Mouse (Mus musculus) cerebellum, adult 2 months (tissue): ENCODE measurements around the gene Vmn1r83. TPM values are rescaled to one million over a fixed set of nuclear protein-coding genes. Genes with fewer than 3 reads are reported as not detected.

Experiments
- DNase-seq, 2 experiments: peaks; one replicate each; pipeline ENCODE4 v3.0.0; 2021
- H3K27ac ChIP-seq: fragments of 200-500 bp; 2 replicates; pipeline ENCODE4 v1.5.1; 2012; ENCODE audit warnings: low read length, control low read depth, inconsistent platforms; ENCODE audit not compliant: insufficient read depth
- H3K27me3 ChIP-seq: fragments of 200-500 bp; 2 replicates; pipeline ENCODE4 v1.6.1; 2012; ENCODE audit warnings: inconsistent platforms, mild to moderate bottlenecking, low read length, moderate library complexity; ENCODE audit not compliant: control insufficient read depth, insufficient read depth
- H3K4me1 ChIP-seq: fragments of 200-500 bp; 2 replicates; pipeline ENCODE4 v1.6.1; 2011; ENCODE audit warnings: low read length; ENCODE audit not compliant: control insufficient read depth, insufficient read depth
- H3K4me3 ChIP-seq: fragments of 200-500 bp; replicated peaks from 2 replicates; pipeline ENCODE3; 2011; ENCODE audit warnings: mild to moderate bottlenecking, low read depth, low read length, control low read depth; ENCODE audit not compliant: insufficient read depth
- CTCF ChIP-seq: fragments of 200-500 bp; IDR thresholded peaks from 2 replicates; pipeline ENCODE4 v1.5.1; 2011; ENCODE audit warnings: low read depth, mild to moderate bottlenecking, control low read depth, low read length, moderate library complexity, borderline replicate concordance; ENCODE audit not compliant: insufficient read depth
- POLR2A ChIP-seq: fragments of 200-500 bp; IDR thresholded peaks from 2 replicates; pipeline ENCODE4 v1.6.1; 2011; ENCODE audit warnings: low read length, control low read depth, borderline replicate concordance; ENCODE audit not compliant: insufficient read depth
- WGBS: fragments of 180-500 bp; shearing (Covaris S2); methylation state at CpG from one replicate; pipeline ENCODE4 v1.1.7; 2018; 5-methylcytosine and 5-hydroxymethylcytosine counted together
- polyA plus RNA-seq: library from polyadenylated mRNA; depleted of rRNA; stranded (reverse); fragments of >200 nt; gene quantifications from 2 replicates; pipeline ENCODE4 v1.2.3, GENCODE M21; 2012; rRNA removed

Vmn1r83 gene
- not detected in 2 replicates for polyA plus RNA-seq

DNA sequence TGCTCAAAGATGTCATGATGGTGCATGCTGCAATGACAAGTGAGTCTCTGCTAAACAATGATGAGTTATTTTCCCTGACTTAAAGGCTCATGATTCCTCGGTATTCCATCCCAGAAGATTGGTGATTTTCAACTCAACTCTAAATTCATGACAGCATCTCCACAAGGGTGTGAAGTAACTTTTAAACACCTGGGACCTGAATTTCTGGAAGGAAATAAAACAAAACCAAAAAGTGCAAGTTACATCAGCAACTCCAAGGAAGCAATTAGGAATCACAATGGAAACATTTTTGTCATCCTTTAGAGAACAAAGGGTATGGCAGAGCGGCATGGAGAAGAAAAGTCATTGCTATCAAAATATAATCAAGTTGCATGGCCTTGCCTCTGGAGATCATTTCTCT is at the start of gene Vmn1r83:
TSS of gene Vmn1r83 (minus strand) at position 101 of the 400 bp plus-strand sequence.
- no peaks in the 10 kb centered on the region for H3K27me3 ChIP-seq
- no peaks in the 10 kb centered on the region for H3K4me1 ChIP-seq
- H3K4me3 ChIP-seq = no peak within 1 kb of the TSS
- 73% methylated on average over 2 of the region's 2 CpGs for WGBS
- H3K27ac ChIP-seq = no peak within 1 kb of the TSS
- TF ChIP-seq POLR2A (no peak), CTCF (no peak)
- no peak for DNase-seq

GRCm38 (mm10) chr7:12369173-12369572 is 39.9 kb upstream of the Vmn1r83 start, which contains the start of gene Vmn1r84:
TSS of gene Vmn1r84 (minus strand) at chr7:12369273.
- H3K4me3 ChIP-seq = no peak within 1 kb of the TSS
- no peaks in the 10 kb centered on the region for H3K4me1 ChIP-seq
- no peaks in the 10 kb centered on the region for H3K27me3 ChIP-seq
- TF ChIP-seq POLR2A (no peak), CTCF (no peak)
- DNase-seq = no peak
- H3K27ac ChIP-seq = no peak within 1 kb of the TSS
- 43% methylated on average over 1 of the region's 1 CpGs for WGBS

GRCm38 (mm10) chr7:12300130-12300529 is 29.2 kb downstream of the Vmn1r83 start, which contains the start of gene Vmn1r82:
TSS of gene Vmn1r82 (plus strand) at chr7:12300430.
- no peak within 1 kb of the TSS for H3K4me3 ChIP-seq
- 43% methylated on average over 2 of the region's 2 CpGs for WGBS
- DNase-seq = no peak
- no peaks in the 10 kb centered on the region for H3K27me3 ChIP-seq
- TF ChIP-seq POLR2A (no peak), CTCF (no peak)
- H3K27ac ChIP-seq = no peak within 1 kb of the TSS
- no peaks in the 10 kb centered on the region for H3K4me1 ChIP-seq

Other genes starting within 250 kb of the Vmn1r83 start
- gene Vmn1r78, start 179.2 kb downstream of the Vmn1r83 start, polyA plus RNA-seq = not detected in 2 replicates
- not detected in 2 replicates for gene Vmn1r79, start 158.2 kb downstream of the Vmn1r83 start, polyA plus RNA-seq
- not detected in 2 replicates for gene Vmn1r80, start 140.2 kb downstream of the Vmn1r83 start, polyA plus RNA-seq
- not detected in 2 replicates for gene Vmn1r81, start 61.2 kb downstream of the Vmn1r83 start, polyA plus RNA-seq
- gene Vmn1r82, start 29.1 kb downstream of the Vmn1r83 start, polyA plus RNA-seq = not detected in 2 replicates
- gene Vmn1r84, start 39.8 kb upstream of the Vmn1r83 start, polyA plus RNA-seq = not detected in 2 replicates
- 2.9 and 3.3 TPM in 2 replicates for gene Zfp551, start 93.3 kb upstream of the Vmn1r83 start, polyA plus RNA-seq
- gene Zfp606, start 148.8 kb upstream of the Vmn1r83 start, polyA plus RNA-seq = 10.8 and 12.4 TPM in 2 replicates
- gene 2900092C05Rik, start 183.0 kb upstream of the Vmn1r83 start, polyA plus RNA-seq = not detected in 2 replicates